14 mouse cellular contexts compared by ENCODE assay signal in the genomic region with DNA sequence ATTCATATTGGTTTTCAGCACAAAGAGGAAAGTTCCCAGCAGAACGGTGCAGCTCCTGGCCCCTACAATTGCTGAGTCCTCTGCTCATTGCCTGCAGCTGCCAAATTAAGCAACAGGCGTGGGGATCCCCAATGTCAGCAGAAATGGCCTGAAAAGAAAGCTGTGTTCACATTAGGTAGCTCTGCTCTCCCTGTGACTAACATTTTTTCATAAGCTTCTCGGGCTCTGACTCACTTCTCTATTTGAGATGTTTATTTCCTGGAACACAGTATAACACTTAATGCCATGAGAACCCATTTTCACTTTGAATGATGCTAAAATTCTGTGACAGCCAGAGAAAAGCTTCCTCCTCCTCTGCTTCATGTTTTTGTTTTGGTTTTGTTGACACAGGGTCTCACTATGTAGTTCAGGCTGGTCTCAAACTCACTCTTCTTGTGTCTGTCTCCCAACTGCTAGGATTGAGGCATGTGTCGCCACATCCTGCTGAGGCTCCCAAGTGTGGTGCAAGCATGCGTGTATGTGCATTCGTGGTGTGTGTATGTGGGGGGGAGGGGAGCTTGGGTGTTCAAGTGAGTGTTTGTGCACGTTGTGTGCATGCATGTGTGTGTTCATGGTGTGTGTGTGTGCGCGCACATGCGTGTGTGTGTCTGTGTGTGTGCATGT. TPM values are rescaled to one million over a fixed set of nuclear protein-coding genes. Genes with fewer than 3 reads are reported as not detected.
DNase-seq lines count a peak whose midpoint lies in the region; ATAC-seq and TF ChIP-seq lines count a peak whose summit lies in the region.
"Had no signal": no experiment of that assay in that cellular context is flagged by ENCODE, and none has a peak within 500 bp of the region (broad histone marks: within the 10 kb centered on the region; RNA-seq: fewer than 3 reads in every experiment).

No protein-coding gene starts in this region.

- no peak for TF ChIP-seq EP300 in lung, postnatal 0 days (IDR thresholded peaks at IDR 0.05)
- no peak for TF ChIP-seq EP300 in CH12.LX (IDR thresholded peaks at IDR 0.05; ENCODE audit: low read length)

- H3K79me2 ChIP-seq in CH12.LX (replicated peaks; ENCODE audit: control insufficient read depth, extremely low read depth, insufficient read depth, poor library complexity, severe bottlenecking), result no peaks in the 10 kb centered on the region

- no peak for TF ChIP-seq RAD21 in CH12.LX (IDR thresholded peaks at IDR 0.05; ENCODE audit: low read depth, low read length)

- H3K36me3 ChIP-seq in lung, postnatal 0 days (ENCODE audit: insufficient read depth, low read length), result 0 out of 2 replicates have a peak, but pooled peaks cover 3% of the 10 kb centered on the region
- peaks cover 10 to 16% of the 10 kb centered on the region in 2 experiments for H3K36me3 ChIP-seq in CH12.LX (replicated peaks in 1 of 2; ENCODE audit: control insufficient read depth in 1 of 2, insufficient read depth in 1 of 2, low read length in 1 of 2)

- no peak for TF ChIP-seq POLR2A in lung, adult 2 months (IDR thresholded peaks at IDR 0.05; ENCODE audit: borderline replicate concordance, extremely low read depth, low read depth, low read length)
- TF ChIP-seq POLR2A in CH12.LX (IDR thresholded peaks at IDR 0.05; ENCODE audit: low read depth, low read length), result no peak
- no peak for TF ChIP-seq POLR2A in bone marrow macrophage, adult 2 months (IDR thresholded peaks at IDR 0.05; ENCODE audit: borderline replicate concordance, low read depth, low read length)

- in situ Hi-C loops in CH12.LX (cut with MboI; ENCODE audit: low pct_ligation_motif_present, low pct_unique_long_range_greater_than_20kb, low sequenced_read_pairs), result no loop called here

- dilution Hi-C loops in CH12.LX (cut with MboI; ENCODE audit: extremely low pct_ligation_motif_present, extremely low pct_unique_long_range_greater_than_20kb, low sequenced_read_pairs), result no loop called here

- no peak overlapping the region for H3K4me3 ChIP-seq in lung, postnatal 0 days (ENCODE audit: low read depth, low read length)
- H3K4me3 ChIP-seq in lung, adult 2 months (replicated peaks; ENCODE audit: extremely low read depth, low read depth, low read length), result no peak overlapping the region
- H3K4me3 ChIP-seq in CH12.LX (replicated peaks in 1 of 3; ENCODE audit: low read depth in 2 of 3, low read length in 2 of 3, poor library complexity in 1 of 3), result peak overlapping the region in 1 of 3 experiments; percentile 21
- H3K4me3 ChIP-seq in bone marrow macrophage, adult 2 months (ENCODE audit: insufficient read depth, low read length), result peak overlapping the region; percentile 31
- H3K4me3 ChIP-seq: forebrain, embryonic 13.5 days; heart, adult 2 months; limb, embryonic 12.5 days; neural tube, embryonic 13.5 days had no signal

- ATAC-seq in lung, postnatal 0 days, result peak; percentile 57
- ATAC-seq in monocyte, adult 5-6 weeks (replicated peaks; ENCODE audit: insufficient number of reproducible peaks, low FRiP score, low TSS enrichment, poor library complexity, severe bottlenecking), result peak; percentile 74
- ATAC-seq: forebrain, embryonic 13.5 days; hindbrain, embryonic 16.5 days had no signal

- peak; percentile 76 for DNase-seq in lung, postnatal 0 days (ENCODE audit: low spot score)
- DNase-seq in lung, adult 2 months, result no peak
- DNase-seq in CH12.LX (ENCODE audit: extremely low read depth), result peak; percentile 61
- no peak for DNase-seq in right cerebral cortex, postnatal 4 days
- no peak for DNase-seq in retina, postnatal 1 day
- DNase-seq in spleen, postnatal 14 days (ENCODE audit: low spot score in 2 of 2), result no peak
- DNase-seq: kidney, postnatal 4 days had no signal

- H3K9ac ChIP-seq in lung, postnatal 0 days (replicated peaks; ENCODE audit: low read depth), result no peak overlapping the region
- no peak overlapping the region; the same call in 1 of the 2 replicates for H3K9ac ChIP-seq in CH12.LX (ENCODE audit: insufficient read depth, low read depth)
- H3K9ac ChIP-seq: forebrain, embryonic 13.5 days; limb, embryonic 12.5 days; neural tube, embryonic 13.5 days had no signal

- peak overlapping the region; percentile 47; the same call in 1 of the 2 replicates for H3K27ac ChIP-seq in lung, postnatal 0 days (ENCODE audit: low read length)
- no peak overlapping the region for H3K27ac ChIP-seq in CH12.LX (ENCODE audit: insufficient read depth, low read depth)
- peak overlapping the region; percentile 85 for H3K27ac ChIP-seq in bone marrow macrophage, adult 2 months (ENCODE audit: insufficient read depth, low read depth, low read length)
- H3K27ac ChIP-seq: forebrain, embryonic 13.5 days; heart, adult 2 months; limb, embryonic 12.5 days; neural tube, embryonic 13.5 days had no signal

- H3K9me3 ChIP-seq in lung, postnatal 0 days (ENCODE audit: low read length), result no peaks in the 10 kb centered on the region
- H3K9me3 ChIP-seq in CH12.LX (replicated peaks; ENCODE audit: low read length), result no peaks in the 10 kb centered on the region
- H3K9me3 ChIP-seq: forebrain, embryonic 13.5 days; limb, embryonic 12.5 days; neural tube, embryonic 13.5 days had no signal

- TF ChIP-seq CTCF in lung, postnatal 0 days (IDR thresholded peaks at IDR 0.05), result no peak
- TF ChIP-seq CTCF in lung, adult 2 months (IDR thresholded peaks at IDR 0.05; ENCODE audit: insufficient read depth, low read length), result no peak
- TF ChIP-seq CTCF in CH12.LX (conservative IDR thresholded peaks at IDR 0.05 in 1 of 2, IDR thresholded peaks at IDR 0.05 in 1 of 2; ENCODE audit: low read depth in 2 of 2, low read length in 2 of 2), result no peak
- TF ChIP-seq CTCF in bone marrow macrophage, adult 2 months (IDR thresholded peaks at IDR 0.05; ENCODE audit: low read depth, low read length), result no peak

- H3K27me3 ChIP-seq in lung, postnatal 0 days (replicated peaks; ENCODE audit: insufficient read depth, low read length), result no peaks in the 10 kb centered on the region
- no peaks in the 10 kb centered on the region for H3K27me3 ChIP-seq in CH12.LX (replicated peaks)
- H3K27me3 ChIP-seq: forebrain, embryonic 13.5 days; limb, embryonic 12.5 days; neural tube, embryonic 13.5 days had no signal

- WGBS in lung, postnatal 0 days, result 65% methylated on average over 10 of the region's 10 CpGs
- WGBS in lung, adult 2 months, result 62% methylated on average over 10 of the region's 10 CpGs

- no peaks in the 10 kb centered on the region for H3K4me1 ChIP-seq in lung, postnatal 0 days (ENCODE audit: insufficient read depth, low read depth, low read length)
- no peaks in the 10 kb centered on the region for H3K4me1 ChIP-seq in lung, adult 2 months (ENCODE audit: control insufficient read depth, insufficient read depth, low read length)
- peaks cover 5 to 14% of the 10 kb centered on the region in 2 experiments for H3K4me1 ChIP-seq in CH12.LX (ENCODE audit: control insufficient read depth in 1 of 2, insufficient read depth in 2 of 2)
- H3K4me1 ChIP-seq in bone marrow macrophage, adult 2 months (ENCODE audit: control insufficient read depth, insufficient read depth, low read length), result peaks cover 30% of the 10 kb centered on the region
- H3K4me1 ChIP-seq: forebrain, embryonic 13.5 days; limb, embryonic 12.5 days; neural tube, embryonic 13.5 days had no signal

- H3K4me2 ChIP-seq in lung, postnatal 0 days (replicated peaks; ENCODE audit: low read depth, low read length), result no peak overlapping the region
- H3K4me2 ChIP-seq in CH12.LX (ENCODE audit: insufficient read depth, low read depth, poor library complexity, severe bottlenecking), result peak overlapping the region; percentile 8; the same call in 1 of the 2 replicates
- H3K4me2 ChIP-seq: forebrain, embryonic 13.5 days; limb, embryonic 12.5 days; neural tube, embryonic 13.5 days had no signal

RNA-seq across cellular contexts. Expression of gene Sdhd, which starts 12.6 kb away (rescaled TPM):
- 235 and 252 TPM in 2 replicates for polyA plus RNA-seq in lung, postnatal 0 days (2015; fragmentation: Nextera tagmentation; extraction: Ambion mirVana)
- polyA plus RNA-seq in lung, adult 2 months (2012; rRNA removed), result 91.0 and 114 TPM in 2 replicates
- total RNA-seq in CH12.LX (2012; rRNA removed), result 215 and 261 TPM in 2 replicates
- 407 and 435 TPM in 2 replicates for total RNA-seq in CH12.LX (2014; rRNA removed)
- 220 and 240 TPM in 2 replicates for polyA plus RNA-seq in CH12.LX (2012; ENCODE audit: insufficient read length, low read depth)
- polyA plus RNA-seq in bone marrow macrophage, adult 2 months (2012; ENCODE audit: insufficient read depth, insufficient read length, missing spikeins), result 133 and 155 TPM in 2 replicates
- total RNA-seq in monocyte, adult 5-6 weeks (2017), result 89.9 to 129 TPM (median 106 TPM) in 3 replicates

RNA-seq across cellular contexts. Expression of gene Timm8b, which starts 12.7 kb away (rescaled TPM):
- 185 and 189 TPM in 2 replicates for polyA plus RNA-seq in lung, postnatal 0 days (2015; fragmentation: Nextera tagmentation; extraction: Ambion mirVana)
- polyA plus RNA-seq in lung, adult 2 months (2012; rRNA removed), result 80.5 and 90.8 TPM in 2 replicates
- total RNA-seq in CH12.LX (2012; rRNA removed), result 160 and 183 TPM in 2 replicates
- 244 and 249 TPM in 2 replicates for total RNA-seq in CH12.LX (2014; rRNA removed)
- polyA plus RNA-seq in CH12.LX (2012; ENCODE audit: insufficient read length, low read depth), result 119 and 155 TPM in 2 replicates
- polyA plus RNA-seq in bone marrow macrophage, adult 2 months (2012; ENCODE audit: insufficient read depth, insufficient read length, missing spikeins), result 56.0 and 61.1 TPM in 2 replicates
- 95.8 to 107 TPM (median 98.7 TPM) in 3 replicates for total RNA-seq in monocyte, adult 5-6 weeks (2017)

RNA-seq across cellular contexts. Expression of gene Pih1d2, which starts 26.1 kb away (rescaled TPM):
- polyA plus RNA-seq in lung, postnatal 0 days (2015; fragmentation: Nextera tagmentation; extraction: Ambion mirVana), result 14.5 and 16.6 TPM in 2 replicates
- 2.7 and 3.7 TPM in 2 replicates for polyA plus RNA-seq in lung, adult 2 months (2012; rRNA removed)
- total RNA-seq in CH12.LX (2012; rRNA removed), result 1.8 and 2.4 TPM in 2 replicates
- 4.8 and 5.5 TPM in 2 replicates for total RNA-seq in CH12.LX (2014; rRNA removed)
- 2.8 and 3.2 TPM in 2 replicates for polyA plus RNA-seq in CH12.LX (2012; ENCODE audit: insufficient read length, low read depth)
- 0.55 TPM in 1 of 2 replicates, not detected in the other for polyA plus RNA-seq in bone marrow macrophage, adult 2 months (2012; ENCODE audit: insufficient read depth, insufficient read length, missing spikeins)
- total RNA-seq in monocyte, adult 5-6 weeks (2017), result 2.2 TPM in 1 of 3 replicates, not detected in the others

RNA-seq across cellular contexts. Expression of gene Nkapd1, which starts 26.3 kb away (rescaled TPM):
- 25.2 and 26.5 TPM in 2 replicates for polyA plus RNA-seq in lung, postnatal 0 days (2015; fragmentation: Nextera tagmentation; extraction: Ambion mirVana)
- 5.3 and 6.3 TPM in 2 replicates for polyA plus RNA-seq in lung, adult 2 months (2012; rRNA removed)
- total RNA-seq in CH12.LX (2012; rRNA removed) (9.6 and 10.0 TPM in 2 replicates), CH12.LX (2014; rRNA removed) (13.5 and 13.7 TPM in 2 replicates)
- polyA plus RNA-seq in CH12.LX (2012; ENCODE audit: insufficient read length, low read depth), result 36.7 and 38.4 TPM in 2 replicates
- 14.4 and 19.0 TPM in 2 replicates for polyA plus RNA-seq in bone marrow macrophage, adult 2 months (2012; ENCODE audit: insufficient read depth, insufficient read length, missing spikeins)
- total RNA-seq in monocyte, adult 5-6 weeks (2017), result 22.0 to 44.9 TPM (median 38.8 TPM) in 3 replicates

RNA-seq across cellular contexts. Expression of gene Tex12, which starts 29.9 kb away (rescaled TPM):
- not detected in 2 replicates for polyA plus RNA-seq in lung, postnatal 0 days (2015; fragmentation: Nextera tagmentation; extraction: Ambion mirVana)
- not detected in 2 replicates for polyA plus RNA-seq in lung, adult 2 months (2012; rRNA removed)
- not detected in 2 replicates for total RNA-seq in CH12.LX (2012; rRNA removed)
- not detected in 2 replicates for total RNA-seq in CH12.LX (2014; rRNA removed)
- not detected in 2 replicates for polyA plus RNA-seq in CH12.LX (2012; ENCODE audit: insufficient read length, low read depth)
- not detected in 2 replicates for polyA plus RNA-seq in bone marrow macrophage, adult 2 months (2012; ENCODE audit: insufficient read depth, insufficient read length, missing spikeins)
- total RNA-seq in monocyte, adult 5-6 weeks (2017), result not detected in 3 replicates
- total RNA-seq: heart, adult 2 months had no signal
- polyA plus RNA-seq: forebrain, embryonic 13.5 days; heart, adult 2 months; limb, embryonic 12.5 days; neural tube, embryonic 13.5 days had no signal

Comparison
In these comparisons a context has a peak if more than half of its experiments do, and no peak if none do; other contexts are left out.
1. DNase-seq: peak in lung, postnatal 0 days (single experiment) and CH12.LX (single experiment); none in lung, adult 2 months (single experiment), right cerebral cortex, postnatal 4 days (single experiment), retina, postnatal 1 day (single experiment) and spleen, postnatal 14 days (0 of 2).